Mouse (Mus musculus): ENCODE measurements at regions not wholly inside any gene's neighbourhood (a gene's known extent, or its start where the extent isn't known, plus 50 kb on each side); places are given as distances from the start of the nearest gene placed in this dataset.

- Histone ChIP-seq H3K4me3 (replicated peaks; ENCODE audit: low read depth, low read length) (no peak overlapping the region), H3K9me3 (replicated peaks; ENCODE audit: low read length) (no peaks in the 10 kb centered on the region), H3K36me3 (ENCODE audit: insufficient read depth, low read length) (no peaks in the 10 kb centered on the region), H3K4me2 (ENCODE audit: low read length) (no peak overlapping the region), H3K4me1 (replicated peaks; ENCODE audit: insufficient read depth, low read length) (peaks cover 8% of the 10 kb centered on the region), H3K9ac (ENCODE audit: low read depth, low read length) (no peak overlapping the region), H3K27ac (no peak overlapping the region), H3K27me3 (ENCODE audit: insufficient read depth, low read length) (no peaks in the 10 kb centered on the region)
- no peak for DNase-seq (ENCODE audit: low spot score)
- no peak for ATAC-seq (replicated peaks; ENCODE audit: low FRiP score, low read depth)
- WGBS = 86% methylated on average over 6 of the region's 6 CpGs
- no peak for TF ChIP-seq CTCF (IDR thresholded peaks at IDR 0.05; ENCODE audit: low read depth)
These were observed 151.7 kb downstream of the Zfp36l1 start for GRCm38 (mm10) chr12:79961076-79961475.

- 57% methylated on average over 4 of the region's 4 CpGs for WGBS
These were observed 152.4 kb downstream of the Zfp36l1 start for GRCm38 (mm10) chr12:79960446-79960845.

GRCm38 (mm10) chr12:79959540-79960305 is 153.1 kb downstream of the Zfp36l1 start:
- no peak for DNase-seq (ENCODE audit: low spot score)
- no peak for ATAC-seq (replicated peaks; ENCODE audit: low FRiP score, low read depth)
- 70% methylated on average over 14 of the region's 14 CpGs for WGBS

More at GRCm38 (mm10) chr12:79960446-79960845, 152.4 kb downstream of the Zfp36l1 start:
- Histone ChIP-seq H3K4me1 (replicated peaks; ENCODE audit: insufficient read depth, low read length) (peaks cover 2% of the 10 kb centered on the region), H3K4me3 (replicated peaks; ENCODE audit: low read depth, low read length) (no peak overlapping the region), H3K27me3 (ENCODE audit: insufficient read depth, low read length) (no peaks in the 10 kb centered on the region), H3K27ac (no peak overlapping the region), H3K9me3 (replicated peaks; ENCODE audit: low read length) (no peaks in the 10 kb centered on the region), H3K4me2 (ENCODE audit: low read length) (no peak overlapping the region), H3K9ac (ENCODE audit: low read depth, low read length) (no peak overlapping the region), H3K36me3 (ENCODE audit: insufficient read depth, low read length) (no peaks in the 10 kb centered on the region)
- ATAC-seq (replicated peaks; ENCODE audit: low FRiP score, low read depth) = no peak
- no peak for DNase-seq (ENCODE audit: low spot score)
- TF ChIP-seq CTCF (IDR thresholded peaks at IDR 0.05; ENCODE audit: low read depth) = no peak

DNA sequence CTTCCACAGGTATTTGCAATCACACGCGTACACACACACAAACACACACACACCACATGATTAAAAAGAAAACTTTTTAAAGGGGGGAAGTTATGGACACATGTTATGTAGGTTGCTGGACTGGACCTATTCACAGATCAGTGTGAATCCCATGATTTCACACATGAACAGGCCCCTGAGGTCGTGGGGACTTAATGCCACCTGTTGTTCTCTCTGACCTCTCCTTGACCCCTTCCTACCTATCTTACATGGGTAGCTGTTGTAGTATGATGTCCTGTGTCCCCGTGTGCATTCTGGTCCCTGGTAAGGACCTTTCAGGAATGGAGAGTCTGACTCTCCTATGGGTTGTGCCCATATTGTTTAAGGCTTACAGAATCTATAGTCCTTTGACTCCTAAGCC is 155.6 kb downstream of the Zfp36l1 start:
- Histone ChIP-seq H3K27ac (no peak overlapping the region), H3K27me3 (ENCODE audit: insufficient read depth, low read length) (no peaks in the 10 kb centered on the region), H3K36me3 (ENCODE audit: insufficient read depth, low read length) (no peaks in the 10 kb centered on the region), H3K9ac (ENCODE audit: low read depth, low read length) (no peak overlapping the region), H3K4me2 (ENCODE audit: low read length) (no peak overlapping the region), H3K9me3 (replicated peaks; ENCODE audit: low read length) (no peaks in the 10 kb centered on the region), H3K4me1 (replicated peaks; ENCODE audit: insufficient read depth, low read length) (no peaks in the 10 kb centered on the region), H3K4me3 (replicated peaks; ENCODE audit: low read depth, low read length) (no peak overlapping the region)
- no peak for DNase-seq (ENCODE audit: low spot score)
- TF ChIP-seq CTCF (IDR thresholded peaks at IDR 0.05; ENCODE audit: low read depth) = no peak
- no peak for ATAC-seq (replicated peaks; ENCODE audit: low FRiP score, low read depth)
- WGBS = 82% methylated on average over 4 of the region's 4 CpGs

More at GRCm38 (mm10) chr12:79959540-79960305, 153.1 kb downstream of the Zfp36l1 start:
- Histone ChIP-seq H3K9ac (ENCODE audit: low read depth, low read length) (no peak overlapping the region), H3K27me3 (ENCODE audit: insufficient read depth, low read length) (no peaks in the 10 kb centered on the region), H3K4me3 (replicated peaks; ENCODE audit: low read depth, low read length) (no peak overlapping the region), H3K4me2 (ENCODE audit: low read length) (no peak overlapping the region), H3K36me3 (ENCODE audit: insufficient read depth, low read length) (no peaks in the 10 kb centered on the region), H3K27ac (no peak overlapping the region), H3K4me1 (replicated peaks; ENCODE audit: insufficient read depth, low read length) (no peaks in the 10 kb centered on the region), H3K9me3 (replicated peaks; ENCODE audit: low read length) (no peaks in the 10 kb centered on the region)
- TF ChIP-seq CTCF (IDR thresholded peaks at IDR 0.05; ENCODE audit: low read depth) = no peak

GRCm38 (mm10) chr12:79956351-79956750 is 156.5 kb downstream of the Zfp36l1 start:
- Histone ChIP-seq H3K9me3 (replicated peaks; ENCODE audit: low read length) (no peaks in the 10 kb centered on the region), H3K27me3 (ENCODE audit: insufficient read depth, low read length) (no peaks in the 10 kb centered on the region), H3K4me2 (ENCODE audit: low read length) (no peak overlapping the region), H3K36me3 (ENCODE audit: insufficient read depth, low read length) (no peaks in the 10 kb centered on the region), H3K4me3 (replicated peaks; ENCODE audit: low read depth, low read length) (no peak overlapping the region), H3K4me1 (replicated peaks; ENCODE audit: insufficient read depth, low read length) (no peaks in the 10 kb centered on the region), H3K9ac (ENCODE audit: low read depth, low read length) (no peak overlapping the region), H3K27ac (no peak overlapping the region)
- no peak for ATAC-seq (replicated peaks; ENCODE audit: low FRiP score, low read depth)
- DNase-seq (ENCODE audit: low spot score) = no peak
- 85% methylated on average over 6 of the region's 6 CpGs for WGBS
- TF ChIP-seq CTCF (IDR thresholded peaks at IDR 0.05; ENCODE audit: low read depth) = no peak

- H3K9me3 ChIP-seq (replicated peaks; ENCODE audit: low read length) = no peaks in the 10 kb centered on the region
- DNase-seq (ENCODE audit: low spot score) (no peak), ATAC-seq (replicated peaks; ENCODE audit: low FRiP score, low read depth) (no peak)
- H3K4me3 ChIP-seq (replicated peaks; ENCODE audit: low read depth, low read length) = no peak overlapping the region
- H3K9ac ChIP-seq (ENCODE audit: low read depth, low read length) = no peak overlapping the region
- H3K4me2 ChIP-seq (ENCODE audit: low read length) = no peak overlapping the region
- no peak overlapping the region for H3K27ac ChIP-seq
- 92% methylated on average over 2 of the region's 2 CpGs for WGBS
- no peaks in the 10 kb centered on the region for H3K27me3 ChIP-seq (ENCODE audit: insufficient read depth, low read length)
- no peaks in the 10 kb centered on the region; the same call in 1 of the 2 replicates for H3K4me1 ChIP-seq (replicated peaks; ENCODE audit: insufficient read depth, low read length)
- TF ChIP-seq CTCF (IDR thresholded peaks at IDR 0.05; ENCODE audit: low read depth) = no peak
- no peaks in the 10 kb centered on the region for H3K36me3 ChIP-seq (ENCODE audit: insufficient read depth, low read length)
These were observed 157.3 kb downstream of the Zfp36l1 start for GRCm38 (mm10) chr12:79955501-79955900.

Measured in kidney, postnatal 0 days (tissue).